Mouse (Mus musculus): Measurements from ENCODE around the gene Kdf1. TPM values are rescaled to one million over a fixed set of nuclear protein-coding genes. Genes with fewer than 3 reads are reported as not detected.
"Not testable (repeated sequence)": the region's sequence is repeated elsewhere in the genome, so short reads cannot be mapped to it uniquely, and the experiment has no call there.

Gene Kdf1
- total RNA-seq, 2 experiments from 2014 or later: 0.42 to 0.99 TPM

DNA sequence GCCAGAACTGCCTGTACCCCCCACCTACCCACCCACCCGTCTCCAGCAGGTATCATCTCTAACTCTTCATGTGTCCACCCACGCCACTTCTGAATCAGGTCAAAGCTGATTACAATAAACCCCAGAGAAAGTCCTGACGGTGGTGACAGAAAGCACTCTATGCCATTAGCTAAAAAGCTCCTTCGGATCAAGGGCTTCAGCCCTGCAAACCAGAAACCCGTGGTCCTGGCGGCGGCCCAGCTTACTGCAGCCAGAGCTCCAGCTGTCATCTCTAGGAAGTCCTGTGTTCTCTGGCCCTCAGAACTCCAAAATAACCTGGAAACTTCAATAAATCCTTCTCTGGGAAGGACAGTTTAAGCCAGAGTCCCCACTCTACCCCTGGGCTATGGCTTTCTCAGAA lies 23.1 kb upstream of the Kdf1 start:
- DNase-seq (ENCODE audit: low spot score in 2 of 2): no peak

DNA sequence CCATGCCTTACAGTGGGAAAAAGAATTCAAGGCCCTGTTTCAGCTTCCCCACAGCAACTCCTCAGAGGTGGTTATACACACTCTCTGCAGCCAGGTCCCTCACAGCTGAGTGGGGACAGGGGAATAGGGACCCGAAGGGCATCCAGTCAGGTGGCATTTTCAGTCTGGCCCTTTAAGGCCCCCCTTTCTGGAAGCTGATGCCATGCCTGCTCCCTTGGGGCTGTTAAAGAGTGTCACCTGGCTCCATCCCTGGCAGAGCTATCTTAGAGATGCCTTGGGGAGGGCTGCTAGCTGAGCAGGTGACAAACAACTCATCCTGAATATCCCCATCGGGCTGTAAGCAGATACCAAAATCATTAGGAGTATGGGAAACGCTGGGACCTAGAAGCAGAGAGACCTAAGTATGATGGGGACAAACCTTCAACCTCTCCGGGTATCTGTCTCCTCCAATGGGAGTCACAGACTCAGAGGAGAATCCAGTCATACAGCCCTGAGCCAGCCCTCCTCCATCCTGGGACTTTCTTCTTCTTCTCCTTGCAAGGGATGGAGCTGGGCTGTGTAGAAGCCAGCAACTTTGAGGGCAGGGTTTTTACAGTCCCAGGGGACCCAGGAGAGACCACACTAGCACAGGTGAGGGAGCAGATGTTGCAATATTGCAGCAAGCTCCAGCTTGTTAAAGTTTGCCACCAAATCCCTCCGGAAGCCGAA lies 21.9 kb upstream of the Kdf1 start:
- no peak for DNase-seq (ENCODE audit: low spot score in 2 of 2)

DNA sequence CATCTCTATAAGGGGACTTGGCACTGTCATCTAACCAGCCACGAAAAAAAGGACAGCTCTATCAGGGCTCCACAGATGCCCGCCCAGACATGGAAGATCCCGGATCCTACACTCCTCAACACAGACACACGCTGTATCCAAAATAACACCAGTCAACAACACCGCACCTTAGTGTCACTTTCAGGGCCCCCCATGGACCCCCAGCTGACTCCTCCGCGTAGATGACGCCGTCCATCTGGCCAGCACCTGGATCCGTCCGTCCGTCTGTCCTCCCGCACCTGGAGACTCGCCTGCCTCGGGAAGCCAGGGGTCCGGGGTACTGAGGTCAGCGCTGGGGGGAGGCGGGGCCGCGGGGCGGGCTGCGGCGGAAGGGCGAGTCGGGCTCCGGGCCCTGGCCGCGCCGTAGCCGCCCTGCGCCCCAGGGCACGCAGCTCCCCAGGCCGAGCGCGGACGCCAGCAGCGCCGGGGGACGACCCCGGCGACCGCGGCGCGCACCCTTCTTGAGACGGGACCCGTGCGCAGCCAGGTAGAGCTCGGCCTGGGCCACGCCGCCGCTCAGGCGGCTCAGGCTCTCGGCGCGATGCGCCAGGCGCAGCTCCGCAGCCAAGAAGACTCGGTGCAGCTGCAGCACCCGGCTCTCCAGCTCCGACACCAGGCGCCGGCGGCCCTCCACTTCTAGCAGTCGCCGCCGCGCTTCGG lies 21.2 kb upstream of the Kdf1 start:
- DNase-seq (ENCODE audit: low spot score in 2 of 2): peak in 1 of 2 experiments; percentile 37

DNA sequence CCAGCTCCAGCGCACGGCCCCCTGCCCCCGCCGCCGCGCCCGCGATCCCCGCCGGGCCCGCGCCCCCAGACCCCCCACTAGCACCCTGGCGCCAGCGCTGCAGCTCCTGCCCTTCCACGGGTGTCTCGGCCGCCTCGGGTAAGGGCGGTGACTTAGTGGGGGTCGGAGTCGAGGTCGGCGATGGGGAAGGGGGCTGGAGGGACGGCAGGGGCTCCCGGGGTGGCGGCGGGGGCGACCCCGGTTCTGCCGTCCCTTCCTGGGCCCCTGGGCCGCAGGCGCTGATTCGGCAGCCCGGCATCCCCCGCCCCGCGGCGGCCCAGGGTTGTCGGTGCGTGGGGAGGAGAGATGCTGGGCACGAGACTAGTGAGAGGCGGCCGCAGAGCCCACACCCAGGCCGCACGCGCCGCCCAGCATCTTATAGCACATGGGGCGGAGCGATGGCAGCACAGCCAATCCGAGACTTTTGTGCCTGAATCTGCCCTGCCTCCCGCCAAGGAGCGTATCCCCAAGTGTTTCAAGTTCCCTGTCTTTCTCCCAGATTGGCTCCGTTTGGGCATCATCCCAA lies 20.5 kb upstream of the Kdf1 start, which contains the start of gene Trnp1:
Gene Trnp1 (minus strand): TSS at position 391 of the 565 bp plus-strand sequence.
- DNase-seq (ENCODE audit: low spot score in 2 of 2): peak; percentile 45 to 65

DNA sequence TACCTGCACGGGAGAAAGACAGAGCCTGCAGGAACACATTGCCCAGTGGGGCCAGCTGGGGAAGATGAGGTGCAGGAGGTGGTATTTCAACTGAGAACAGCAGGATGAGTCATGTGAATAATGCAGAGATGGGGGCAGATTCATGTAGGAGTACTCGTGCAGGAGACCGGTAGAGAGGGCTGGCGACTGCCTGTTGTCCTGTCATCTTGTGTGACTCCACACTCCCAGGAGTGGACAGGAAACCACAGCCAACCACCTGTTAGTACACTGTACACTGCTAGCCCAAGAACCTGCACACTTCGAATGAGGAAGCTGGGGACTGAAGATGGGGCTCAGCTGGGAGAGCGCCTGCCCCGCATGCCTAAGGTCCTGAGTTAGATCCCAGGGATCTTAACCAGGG lies 17.2 kb upstream of the Kdf1 start:
- DNase-seq (ENCODE audit: low spot score in 2 of 2): no peak

DNA sequence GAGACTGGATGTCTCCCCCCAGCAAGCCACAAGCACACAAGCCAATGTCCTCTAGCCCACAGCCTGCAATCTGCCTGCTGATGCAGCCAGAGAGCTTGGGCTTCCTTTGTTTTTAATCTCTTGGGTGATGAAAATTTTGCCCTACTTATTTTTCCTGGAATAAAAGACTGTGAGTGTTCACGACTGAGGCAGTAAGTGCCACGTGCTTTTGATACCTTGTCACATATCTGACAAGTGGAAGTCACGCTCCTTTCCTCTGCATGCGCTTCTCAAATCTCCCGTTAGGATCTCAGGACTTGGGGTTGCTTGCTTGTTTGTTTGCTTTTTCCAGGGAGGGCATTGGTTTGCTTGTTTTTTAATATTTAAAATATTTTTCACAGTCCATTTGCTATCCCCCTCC lies 14.5 kb upstream of the Kdf1 start:
- no peak for DNase-seq (ENCODE audit: low spot score in 2 of 2)

DNA sequence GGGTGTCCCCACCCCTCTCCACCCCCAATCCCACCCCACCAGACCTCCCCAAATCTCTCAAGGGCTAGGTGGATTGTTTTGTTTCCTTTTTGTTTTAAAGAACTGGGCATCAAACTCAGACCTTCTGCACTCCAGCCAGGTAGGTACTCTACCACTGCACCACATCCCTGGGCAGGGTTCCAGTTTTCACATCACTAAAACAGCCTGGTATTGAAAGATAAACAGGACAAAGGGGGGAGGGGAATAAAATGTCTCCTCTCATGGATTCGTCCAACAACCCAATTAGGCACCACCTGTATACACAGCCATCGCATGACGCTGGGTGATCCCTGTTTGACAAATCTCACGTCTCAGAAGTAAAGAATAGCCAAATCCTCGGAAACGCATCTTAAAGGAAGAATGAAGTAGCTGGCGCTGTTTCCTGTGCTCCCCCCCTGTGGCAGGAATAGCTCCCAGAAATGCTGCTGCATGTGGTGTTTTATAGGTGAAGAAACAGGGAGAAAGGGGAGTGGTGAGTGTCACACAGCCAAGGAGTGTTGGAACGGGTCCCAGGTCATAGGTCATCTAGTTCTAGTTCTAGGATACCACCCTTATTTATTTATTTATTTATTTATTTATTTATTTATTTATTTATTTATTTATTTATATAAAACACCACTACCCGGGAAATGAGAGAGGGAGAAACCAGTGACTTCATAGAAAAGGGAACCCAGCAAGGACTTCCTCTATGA lies 13.8 kb upstream of the Kdf1 start:
- no peak for DNase-seq (ENCODE audit: low spot score in 2 of 2)

DNA sequence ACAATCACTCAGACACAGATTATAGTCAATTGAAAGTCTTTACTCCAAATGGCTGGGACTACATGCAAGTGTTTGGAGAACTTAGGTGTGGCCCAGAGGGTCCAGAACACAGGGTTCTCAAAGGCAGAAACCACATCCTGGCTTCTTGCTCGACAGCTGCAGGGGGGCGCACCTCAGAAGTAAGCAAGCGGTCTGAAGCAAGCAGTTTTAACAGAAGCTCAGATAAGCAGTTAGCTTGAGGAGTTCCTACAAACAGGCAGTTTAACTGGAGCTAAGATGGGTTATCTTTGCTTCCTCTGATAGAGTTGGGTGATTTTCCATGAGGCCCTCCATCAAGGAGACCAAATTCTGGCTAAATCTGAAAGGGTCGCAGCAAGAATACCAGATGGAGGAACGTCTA lies 12.2 kb upstream of the Kdf1 start:
- DNase-seq (ENCODE audit: low spot score in 2 of 2): no peak

DNA sequence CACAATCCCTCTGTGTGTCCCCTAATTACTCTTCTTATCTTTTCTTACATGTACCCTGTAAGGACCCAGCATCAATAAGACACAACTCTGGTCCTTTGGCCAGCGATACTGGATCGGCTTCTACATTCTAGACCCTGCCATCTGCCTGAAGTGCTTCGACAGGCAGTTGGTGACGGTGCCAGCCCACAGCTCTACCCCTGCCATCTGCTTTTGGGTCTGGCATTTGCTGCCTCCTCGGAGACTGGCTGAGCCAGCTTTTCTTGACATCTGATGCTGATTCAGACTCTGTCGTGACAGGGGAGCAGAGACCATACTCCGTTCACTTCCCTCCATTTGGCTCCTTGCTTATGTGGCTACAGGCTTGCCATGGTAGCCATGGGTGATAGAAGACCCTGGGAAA lies 9.8 kb upstream of the Kdf1 start:
- DNase-seq (ENCODE audit: low spot score in 2 of 2): no peak

DNA sequence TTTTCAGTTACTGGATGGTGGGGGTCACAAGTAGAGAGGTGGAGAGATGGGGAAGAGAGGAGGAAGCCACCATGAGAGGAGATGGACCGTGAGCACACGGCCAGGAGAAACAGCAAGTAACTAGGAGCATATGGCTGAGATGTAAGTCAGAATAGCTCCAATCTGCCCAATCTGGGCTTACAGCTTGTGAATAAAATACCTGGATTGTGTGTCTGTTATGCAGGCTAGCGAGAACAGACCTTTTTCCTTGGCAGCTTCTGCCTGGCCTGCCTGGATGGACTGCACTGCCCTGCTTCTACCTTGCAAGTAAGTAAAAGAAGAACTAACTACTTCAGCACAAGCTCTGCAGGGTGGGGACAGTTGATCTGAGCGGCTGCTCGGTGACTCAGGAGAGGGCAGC lies 7.7 kb upstream of the Kdf1 start:
- DNase-seq (ENCODE audit: low spot score in 2 of 2): no peak

DNA sequence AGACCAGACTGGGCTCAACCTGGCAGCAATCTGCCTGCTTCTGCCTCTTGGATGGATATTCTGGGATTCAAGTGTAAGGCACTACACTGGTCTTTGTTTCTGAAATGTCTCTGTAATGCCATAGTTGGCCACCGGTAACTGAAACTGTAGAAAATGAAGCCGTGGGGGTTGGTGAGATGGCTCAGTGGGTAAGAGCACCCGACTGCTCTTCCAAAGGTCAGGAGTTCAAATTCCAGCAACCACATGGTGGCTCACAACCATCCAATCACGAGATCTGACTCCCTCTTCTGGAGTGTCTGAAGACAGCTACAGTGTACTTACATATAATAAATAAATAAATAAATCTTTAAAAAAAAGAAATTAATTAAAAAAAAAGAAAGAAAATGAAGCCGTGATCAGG lies 6.3 kb upstream of the Kdf1 start:
- not testable (repeated sequence) for DNase-seq (ENCODE audit: low spot score in 2 of 2)

DNA sequence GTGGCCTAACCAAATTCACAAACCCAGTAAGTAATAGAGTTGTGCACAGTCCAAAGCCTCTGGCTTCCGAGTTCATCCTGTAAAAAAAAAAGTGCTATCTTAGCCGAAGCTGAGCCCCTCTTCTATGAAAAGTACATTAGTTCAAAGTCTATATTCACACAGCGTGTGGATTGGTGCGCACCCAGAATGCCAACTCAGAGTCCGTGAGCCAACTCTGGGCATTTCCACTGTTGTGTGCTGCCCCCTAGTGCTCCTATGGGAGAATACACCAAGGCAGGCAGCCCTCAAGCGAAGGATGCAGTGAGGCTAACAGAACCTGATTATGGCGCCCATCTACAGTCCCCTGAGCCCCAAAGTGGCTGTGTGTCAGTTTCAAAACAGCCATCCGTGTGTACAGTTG lies 5.8 kb upstream of the Kdf1 start:
- peak; percentile 72 to 81 for DNase-seq (ENCODE audit: low spot score in 2 of 2)

DNA sequence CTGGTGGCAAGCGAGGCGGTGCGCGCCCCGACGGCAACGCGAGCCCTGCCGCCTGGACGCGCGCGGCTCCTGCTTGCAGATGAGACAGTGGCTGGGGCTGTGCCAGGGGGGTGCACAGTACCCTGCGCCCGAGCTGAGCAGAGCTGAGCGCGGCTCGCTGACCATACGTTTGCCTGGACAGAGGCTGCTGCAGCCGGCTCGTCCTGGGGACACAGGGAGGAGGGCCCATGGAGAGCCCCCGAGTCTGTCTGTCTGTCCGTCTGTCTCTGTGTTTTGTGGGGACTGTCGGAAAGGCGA lies 554 bp downstream of the Kdf1 start:
- DNase-seq (ENCODE audit: low spot score in 2 of 2): no peak

DNA sequence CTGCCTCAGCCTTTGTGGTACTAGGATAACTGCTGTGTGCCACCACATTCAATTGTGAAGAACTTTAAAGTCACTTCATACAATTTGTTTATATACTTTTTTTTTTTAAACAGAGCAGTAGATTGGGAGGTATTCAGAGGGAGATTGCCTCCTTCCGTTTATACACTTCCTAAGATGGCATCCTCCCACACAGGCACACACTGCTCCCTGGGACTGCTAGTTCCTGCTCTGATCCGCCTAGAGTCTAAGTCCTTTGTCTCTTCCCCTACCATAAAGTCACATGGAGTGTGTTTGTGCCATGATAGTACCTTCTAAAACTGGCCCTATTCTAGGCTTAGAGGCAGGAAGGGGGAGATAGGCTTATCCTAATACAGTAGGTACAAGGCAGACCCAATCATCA lies 2.7 kb downstream of the Kdf1 start:
- DNase-seq (ENCODE audit: low spot score in 2 of 2): no peak

DNA sequence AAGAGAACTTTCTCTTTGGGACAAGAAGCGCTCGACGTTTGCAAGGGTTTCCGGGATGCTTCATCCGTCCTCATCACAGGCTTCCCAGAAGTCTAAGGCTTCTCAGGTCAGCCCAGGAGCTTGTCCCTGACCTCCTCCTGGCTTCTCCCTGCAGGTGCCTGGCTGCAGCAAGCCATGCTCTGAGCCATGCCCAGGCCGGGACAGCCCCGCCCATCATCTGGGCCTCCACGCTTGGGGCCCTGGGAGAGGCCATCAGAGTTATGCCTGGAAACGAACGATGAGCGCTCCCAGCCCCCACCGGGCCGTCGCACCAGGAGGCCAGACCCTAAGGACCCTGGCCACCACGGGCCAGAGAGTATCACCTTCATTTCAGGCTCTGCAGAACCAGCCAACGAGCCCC lies 9.0 kb downstream of the Kdf1 start:
- no peak for DNase-seq (ENCODE audit: low spot score in 2 of 2)

DNA sequence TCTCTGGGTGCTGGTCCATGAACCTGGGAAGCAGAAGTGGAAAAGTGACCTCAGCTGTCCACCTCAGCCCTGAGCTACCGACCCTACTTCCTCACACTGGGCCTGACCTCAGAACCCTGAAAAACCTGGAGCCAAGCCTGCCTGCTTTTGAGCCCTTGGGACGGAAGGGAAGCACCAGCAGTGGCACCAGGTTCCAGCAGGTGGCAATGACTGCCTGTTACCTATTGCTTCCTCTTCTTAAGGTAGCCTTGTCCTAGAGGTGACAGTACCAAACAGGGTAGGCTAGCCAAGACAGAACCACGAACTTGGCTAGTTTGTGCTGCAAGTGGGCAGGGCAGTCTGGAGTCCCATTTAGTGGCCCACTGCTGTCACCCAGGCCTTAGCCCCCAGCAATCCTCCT lies 14.0 kb downstream of the Kdf1 start:
- no peak for DNase-seq (ENCODE audit: low spot score in 2 of 2)

DNA sequence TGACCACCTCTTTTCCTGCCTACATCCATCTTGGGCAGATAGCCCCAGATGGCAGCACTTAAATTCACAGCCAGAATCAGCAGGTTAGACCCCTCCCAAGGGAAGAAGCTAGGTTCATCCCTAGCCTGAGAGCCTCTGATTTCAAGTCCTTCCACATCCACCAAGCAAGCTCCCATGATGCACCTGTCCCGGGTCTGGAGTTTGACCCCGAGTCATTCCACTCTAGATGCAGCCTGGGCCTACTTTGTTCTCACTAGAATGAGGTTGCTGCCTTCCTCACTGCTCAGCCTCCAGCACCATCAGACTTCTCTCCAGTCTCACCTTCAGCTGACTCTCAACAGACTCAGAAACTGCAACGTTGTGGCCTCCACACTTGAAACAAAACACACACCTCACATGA lies 17.3 kb downstream of the Kdf1 start:
- DNase-seq (ENCODE audit: low spot score in 2 of 2): no peak

DNA sequence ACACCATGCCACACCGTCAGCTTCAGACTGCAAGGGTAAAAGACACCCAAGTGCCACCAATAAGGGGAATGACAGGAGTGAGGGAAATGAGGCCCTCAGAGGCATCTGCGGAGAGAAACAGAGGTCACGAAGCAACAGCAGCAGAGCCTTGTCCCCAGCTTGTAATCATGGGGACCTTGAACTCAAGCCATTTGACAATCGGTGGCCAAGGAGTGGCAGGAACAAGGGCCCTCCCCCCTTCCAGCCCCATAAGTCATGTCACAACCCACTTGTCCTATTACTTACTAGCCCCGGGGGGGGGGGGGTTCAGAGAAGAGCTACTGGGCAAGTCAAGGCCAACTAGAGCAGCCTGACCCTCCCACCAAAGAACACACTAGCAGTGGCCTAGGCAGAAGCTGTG lies 17.9 kb downstream of the Kdf1 start:
- DNase-seq (ENCODE audit: low spot score in 2 of 2): peak in 1 of 2 experiments; percentile 37

DNA sequence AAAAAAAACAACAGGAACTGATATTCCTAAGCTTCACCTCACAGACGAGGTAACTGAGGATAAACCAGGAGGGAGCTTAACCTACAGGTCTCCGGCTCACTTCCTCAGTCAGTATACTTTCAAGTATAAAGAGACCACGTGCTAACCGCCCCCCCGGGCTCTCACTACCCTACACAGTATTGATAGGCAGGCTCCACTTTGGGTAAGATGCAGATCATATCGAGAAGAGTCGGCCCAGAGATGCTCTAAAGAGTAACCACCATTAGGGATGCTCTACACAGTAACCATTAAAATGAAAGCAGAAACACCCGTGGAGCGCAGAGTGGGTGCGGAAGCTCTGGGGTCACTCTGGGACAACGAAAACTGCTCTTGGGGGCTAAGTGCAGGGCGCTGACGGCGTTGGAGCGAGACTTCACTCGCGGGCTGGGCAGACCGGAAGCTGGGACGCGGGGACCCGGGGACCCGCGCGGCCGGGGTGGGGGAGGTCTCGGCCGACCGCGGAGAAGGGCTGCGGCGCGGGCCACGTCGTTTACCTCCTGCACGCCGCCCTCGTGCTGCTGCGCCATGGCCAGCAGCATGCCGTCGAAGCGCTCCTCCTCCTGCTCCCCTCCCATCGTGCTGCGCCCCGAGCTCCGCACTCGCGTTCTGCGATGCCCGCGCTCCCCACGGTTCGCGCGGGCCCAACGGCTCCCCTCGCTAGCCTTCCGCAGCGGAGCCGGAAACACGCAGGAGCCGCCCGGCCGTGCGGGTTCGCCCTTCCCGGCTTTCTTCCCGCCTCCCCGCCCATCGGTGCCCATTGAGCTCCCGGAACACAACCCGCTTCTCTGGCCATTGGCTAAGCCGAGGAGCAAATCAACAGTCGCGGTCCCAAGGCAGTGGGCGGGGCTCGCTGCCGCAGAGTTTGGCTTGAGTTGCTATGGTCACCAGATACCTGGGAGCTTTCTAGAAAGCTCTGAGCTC lies 26.8 kb downstream of the Kdf1 start, which contains the start of gene Nudc:
Gene Nudc (minus strand): TSS at position 725 of the 960 bp plus-strand sequence.
- peak; percentile 89 to 90 for DNase-seq (ENCODE audit: low spot score in 2 of 2)

DNA sequence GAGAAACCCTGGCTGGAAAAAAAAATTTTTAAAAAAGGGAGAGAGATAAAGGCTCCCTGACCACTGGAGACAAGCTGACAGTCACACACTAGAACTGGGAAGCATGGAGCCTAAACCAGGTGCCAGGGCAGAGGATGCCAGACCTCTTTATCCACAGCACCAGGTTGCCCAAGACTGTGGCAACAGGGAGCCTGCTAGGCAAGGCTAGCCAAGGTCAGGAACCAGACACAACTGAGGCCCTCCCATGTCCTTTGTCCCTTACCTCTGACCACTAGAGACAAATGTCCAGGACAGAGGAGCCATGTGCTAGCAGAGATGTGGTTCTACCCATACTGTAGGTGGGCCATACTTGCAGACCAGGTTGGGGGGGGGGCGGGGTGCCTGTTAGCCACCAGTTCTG lies 33.3 kb downstream of the Kdf1 start:
- DNase-seq (ENCODE audit: low spot score in 2 of 2): no peak
